Mouse (Mus musculus): ENCODE results near the gene Igfn1.

Igfn1 gene

GRCm38 (mm10) chr1:135929876-135930275 is 76.3 kb downstream of the Igfn1 start:
- no peak for DNase-seq

DNA sequence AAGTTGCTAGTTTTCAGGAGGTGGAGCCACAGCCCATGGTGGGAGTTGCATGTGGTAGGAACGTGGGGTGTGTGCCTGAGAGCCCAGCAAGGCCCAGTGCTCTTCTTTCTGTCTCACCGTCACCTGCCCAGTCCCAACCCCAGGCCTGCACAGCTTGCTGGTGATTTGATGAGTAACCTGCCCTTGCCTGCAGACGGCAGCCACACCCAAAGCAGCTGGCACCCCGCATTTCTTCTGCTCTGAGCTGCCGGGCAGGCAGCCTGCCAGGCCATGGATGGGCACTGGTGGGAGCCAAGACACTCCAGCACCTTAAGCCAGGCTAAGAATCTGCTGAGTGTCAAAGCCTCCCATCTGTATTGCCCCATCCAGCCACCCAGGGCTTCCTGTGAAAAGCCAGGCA is 80.3 kb downstream of the Igfn1 start:
- DNase-seq = no peak

DNA sequence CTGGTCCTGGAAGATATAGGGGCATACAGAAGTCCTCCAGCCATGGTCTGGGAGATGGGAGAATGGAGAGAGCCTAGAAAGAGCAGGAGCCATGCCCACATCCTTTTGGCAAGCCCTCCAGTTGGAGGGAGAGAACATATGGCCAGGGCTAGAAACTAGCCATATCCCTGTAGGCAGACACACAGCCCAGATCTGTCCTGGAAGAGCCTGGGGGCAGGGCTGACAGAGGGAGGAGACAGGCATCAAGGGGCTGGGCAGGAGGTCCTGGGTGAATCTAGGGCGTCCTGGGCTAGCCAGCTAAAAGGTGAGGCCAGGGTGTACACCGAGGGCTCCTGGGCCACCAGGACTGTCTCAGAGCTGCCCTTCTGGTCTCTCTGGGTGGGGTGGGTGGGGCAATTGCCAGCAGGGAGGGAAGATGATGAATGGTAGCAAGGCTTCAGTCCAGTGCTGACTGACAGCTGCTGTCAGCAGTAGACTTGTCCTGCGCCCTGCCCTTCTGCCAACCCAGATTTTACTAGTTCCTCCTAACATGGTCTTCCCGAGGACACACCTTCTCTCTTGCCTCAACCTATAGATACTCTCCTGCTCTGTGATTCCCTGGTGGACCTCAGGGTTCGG is 81.7 kb downstream of the Igfn1 start:
- DNase-seq = no peak

- no peak for DNase-seq
Measured at GRCm38 (mm10) chr1:135923229-135923628, 82.9 kb downstream of the Igfn1 start.

DNA sequence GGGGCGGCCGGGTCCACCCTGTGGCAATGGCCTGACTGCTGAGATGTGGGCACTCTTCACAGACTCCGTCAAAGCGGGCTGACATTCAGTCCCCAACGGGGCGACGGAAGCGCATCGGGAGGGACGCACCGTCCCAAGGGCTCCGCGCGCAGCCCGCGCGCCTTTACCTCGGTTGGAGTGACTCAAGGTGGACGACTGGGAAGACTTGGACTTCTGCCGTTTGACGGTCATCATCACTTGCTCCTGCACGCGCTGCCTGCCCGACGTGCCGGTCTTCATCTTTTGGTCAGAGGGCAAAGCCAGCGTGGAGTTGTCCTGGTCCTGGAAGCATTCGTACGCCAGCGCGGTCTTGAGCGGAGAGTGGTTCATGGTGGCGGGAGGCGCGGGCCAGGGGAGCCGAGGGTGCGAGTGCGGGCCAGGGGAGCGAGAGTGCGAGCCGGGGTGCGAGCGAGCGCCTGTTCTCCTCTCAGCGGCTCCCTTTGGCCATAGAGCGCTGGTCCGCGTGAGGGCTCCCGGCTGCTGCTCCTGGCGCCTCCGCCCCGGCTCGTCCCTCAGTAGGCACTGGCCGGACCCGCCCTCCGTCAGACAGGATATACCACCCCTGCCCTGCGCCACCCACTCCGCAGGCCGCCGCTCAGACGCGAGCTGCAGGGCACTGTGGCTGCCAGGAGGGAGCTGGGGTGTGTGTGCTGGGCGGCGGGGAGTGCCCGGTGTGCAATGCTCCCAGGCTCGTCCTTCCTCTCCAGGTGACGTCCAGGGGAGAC is 87.3 kb downstream of the Igfn1 start, which contains the start of gene Pkp1:
Gene Pkp1 (minus strand): TSS at position 564 of the 764 bp plus-strand sequence.
- no peak for DNase-seq

DNA sequence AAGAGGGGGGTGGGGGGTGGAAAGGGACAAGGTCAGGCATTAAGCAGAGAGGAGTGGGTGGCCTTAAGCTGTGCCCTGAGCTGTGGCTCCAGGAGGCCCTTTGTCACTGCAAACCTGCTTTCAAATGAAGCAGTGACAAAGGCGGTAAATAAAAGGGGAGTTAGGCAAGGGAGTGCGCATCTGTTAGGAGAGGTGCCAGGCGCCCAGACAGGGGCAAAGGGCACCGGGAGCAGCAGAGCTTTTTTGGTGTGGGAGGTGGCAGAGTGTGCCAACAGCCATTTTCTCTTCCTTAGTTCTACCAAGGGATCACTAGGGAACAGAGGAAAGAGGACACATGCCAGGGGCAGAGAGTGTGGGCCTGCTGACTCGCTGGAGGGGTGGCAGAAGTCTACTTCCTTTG is 88.9 kb downstream of the Igfn1 start:
- no peak for DNase-seq

- no peak for DNase-seq
Measured at GRCm38 (mm10) chr1:135916486-135917058, 89.6 kb downstream of the Igfn1 start.

- DNase-seq = no peak
Measured at GRCm38 (mm10) chr1:135913657-135914056, 92.5 kb downstream of the Igfn1 start.

DNA sequence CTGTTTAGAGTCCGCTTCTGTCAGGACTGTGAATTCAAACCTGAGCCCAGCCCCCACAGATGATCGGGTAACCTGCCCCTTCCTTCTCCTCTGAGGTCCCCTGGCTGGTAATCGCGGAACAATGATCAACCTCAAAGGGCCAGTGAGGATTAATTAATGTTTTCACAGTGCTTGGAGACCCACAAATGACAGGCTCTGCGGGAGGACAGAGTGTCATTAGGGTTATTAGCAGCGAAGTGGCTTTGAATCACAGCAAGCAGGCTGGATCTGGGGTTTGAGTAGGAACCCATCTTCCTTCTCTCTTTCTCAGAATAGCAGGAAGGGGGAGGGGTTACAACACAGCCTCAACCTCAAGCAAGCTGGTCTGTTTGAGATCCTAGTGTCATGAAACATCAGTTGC is 96.8 kb downstream of the Igfn1 start:
- no peak for DNase-seq

DNA sequence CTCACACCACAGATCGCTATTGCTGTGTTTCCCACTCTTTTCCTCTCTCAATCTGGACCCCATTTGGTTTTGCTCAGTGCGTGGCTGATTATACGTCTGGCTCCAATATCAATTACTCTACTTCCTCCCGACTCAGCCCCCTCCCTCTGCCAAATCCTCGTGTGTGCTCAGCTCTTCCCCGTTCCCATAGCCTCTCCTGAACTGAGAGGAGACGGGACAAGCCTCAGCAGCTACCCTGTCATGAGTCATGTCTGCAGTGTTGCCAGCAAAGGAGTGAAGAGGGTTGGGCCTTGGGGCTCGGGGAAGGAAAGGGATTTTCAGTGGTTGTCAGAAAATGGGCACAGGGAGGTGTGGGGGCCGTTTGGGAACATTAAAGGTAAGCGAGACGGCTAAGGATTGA is 99.4 kb downstream of the Igfn1 start:
- DNase-seq = no peak

All from kidney, adult 18-20 months (tissue).